Mouse (Mus musculus): ENCODE measurements around the gene Ywhae. TPM values are rescaled to one million over a fixed set of nuclear protein-coding genes. Genes with fewer than 3 reads are reported as not detected.

The Ywhae gene
- total RNA-seq, 1 experiment, result 432 TPM

DNA sequence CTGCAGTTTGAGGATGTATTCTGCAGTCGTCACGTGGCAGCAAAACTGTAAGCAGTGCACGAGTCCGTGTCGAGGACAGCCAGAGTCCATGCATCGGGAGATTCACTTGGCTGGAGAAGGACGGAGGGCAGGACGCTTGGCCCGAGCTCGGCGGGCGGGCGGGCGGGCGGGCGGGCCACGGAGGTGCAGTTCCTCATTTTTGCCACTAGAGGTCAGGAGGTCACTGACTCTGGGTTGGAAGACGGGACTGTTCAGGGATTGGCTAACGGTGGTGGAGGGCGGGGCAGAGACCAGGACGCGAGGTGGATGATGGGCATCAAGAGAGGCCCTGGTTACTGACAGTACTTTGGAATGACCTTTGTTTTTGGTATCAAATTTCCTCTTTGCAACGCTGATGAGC lies 36.5 kb downstream of the Ywhae start:
- Histone ChIP-seq H3K4me1 (ENCODE audit: control insufficient read depth in 2 of 2, insufficient read depth in 2 of 2, low read length in 2 of 2, poor library complexity in 1 of 2) (peaks cover 0 to 8% of the 10 kb centered on the region in 2 experiments; a peak in 2 of 4 replicates), H3K9ac (ENCODE audit: insufficient read depth, low read depth, low read length, poor library complexity, severe bottlenecking) (no peak overlapping the region), H3K27ac (ENCODE audit: insufficient read depth, low read depth, low read length, poor library complexity, severe bottlenecking) (no peak overlapping the region), H3K4me3 (ENCODE audit: insufficient read depth in 1 of 2, low read depth in 1 of 2, low read length in 2 of 2, poor library complexity in 1 of 2, severe bottlenecking in 1 of 2) (0 out of 4 replicates have a peak overlapping the region, but pooled peaks of 1 of the 2 experiments have one; percentile 9), H3K9me3 (ENCODE audit: control insufficient read depth, insufficient read depth, low read depth, low read length) (no peaks in the 10 kb centered on the region), H3K36me3 (ENCODE audit: control insufficient read depth, insufficient read depth, low read length, poor library complexity, severe bottlenecking) (peaks cover 6% of the 10 kb centered on the region)
- peak; percentile 70 for DNase-seq (ENCODE audit: low read depth, low spot score)
- TF ChIP-seq HCFC1 (IDR thresholded peaks at IDR 0.05; ENCODE audit: borderline replicate concordance, insufficient read depth, low read length), result no peak
- TF ChIP-seq ZNF384 (IDR thresholded peaks at IDR 0.05; ENCODE audit: low read depth, low read length), result no peak
- TF ChIP-seq ZC3H11A (IDR thresholded peaks at IDR 0.05; ENCODE audit: borderline replicate concordance, low read depth, low read length), result 0 out of 2 replicates have a peak, but pooled peaks have one; percentile 20
- TF ChIP-seq CHD2 (IDR thresholded peaks at IDR 0.05; ENCODE audit: low read depth, low read length), result 0 out of 2 replicates have a peak, but pooled peaks have one; percentile 9
- no peak for TF ChIP-seq MAFK (IDR thresholded peaks at IDR 0.05; ENCODE audit: insufficient read depth, low read depth, low read length)
- in situ Hi-C loops (cut with MboI; ENCODE audit: low sequenced_read_pairs in 2 of 2, unreplicated experiment in 2 of 2), result no loop called here

DNA sequence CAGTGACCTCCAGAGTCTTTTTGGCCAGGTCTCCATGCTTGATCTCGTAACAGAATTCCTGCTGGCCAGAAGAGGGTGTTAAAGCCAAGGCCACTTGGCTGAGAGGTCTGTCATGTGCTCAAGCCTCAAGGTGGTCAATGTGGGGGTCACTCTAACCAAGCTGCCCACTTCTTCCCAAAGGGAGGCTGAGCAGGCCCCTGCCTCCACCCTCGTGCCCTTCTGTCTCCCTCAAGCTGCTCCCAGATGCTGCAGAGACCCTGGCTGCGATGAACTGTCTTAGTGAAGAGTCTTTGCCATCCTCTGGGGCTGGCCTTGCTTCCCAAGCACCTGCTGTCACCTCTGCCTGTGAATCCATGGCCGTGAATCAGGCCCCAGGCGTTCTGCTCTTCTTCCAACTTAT lies 39.9 kb downstream of the Ywhae start:
- Histone ChIP-seq H3K9me3 (ENCODE audit: control insufficient read depth, insufficient read depth, low read depth, low read length) (no peaks in the 10 kb centered on the region), H3K4me1 (ENCODE audit: control insufficient read depth in 2 of 2, insufficient read depth in 2 of 2, low read length in 2 of 2, poor library complexity in 1 of 2) (no peaks in the 10 kb centered on the region), H3K4me3 (ENCODE audit: insufficient read depth in 1 of 2, low read depth in 1 of 2, low read length in 2 of 2, poor library complexity in 1 of 2, severe bottlenecking in 1 of 2) (no peak overlapping the region), H3K36me3 (ENCODE audit: control insufficient read depth, insufficient read depth, low read length, poor library complexity, severe bottlenecking) (no peaks in the 10 kb centered on the region), H3K9ac (ENCODE audit: insufficient read depth, low read depth, low read length, poor library complexity, severe bottlenecking) (no peak overlapping the region), H3K27ac (ENCODE audit: insufficient read depth, low read depth, low read length, poor library complexity, severe bottlenecking) (no peak overlapping the region)
- TF ChIP-seq CHD2 (IDR thresholded peaks at IDR 0.05; ENCODE audit: low read depth, low read length) (no peak), HCFC1 (IDR thresholded peaks at IDR 0.05; ENCODE audit: borderline replicate concordance, insufficient read depth, low read length) (no peak), ZC3H11A (IDR thresholded peaks at IDR 0.05; ENCODE audit: borderline replicate concordance, low read depth, low read length) (no peak), ZNF384 (IDR thresholded peaks at IDR 0.05; ENCODE audit: low read depth, low read length) (no peak), MAFK (IDR thresholded peaks at IDR 0.05; ENCODE audit: insufficient read depth, low read depth, low read length) (no peak)
- no peak for DNase-seq (ENCODE audit: low read depth, low spot score)
- in situ Hi-C loops (cut with MboI; ENCODE audit: low sequenced_read_pairs in 2 of 2, unreplicated experiment in 2 of 2), result loop anchor here in 1 of 2 experiments (10.0 kb wide), 1 partner anchor 142 kb away; no protein-coding TSS in a partner anchor

DNA sequence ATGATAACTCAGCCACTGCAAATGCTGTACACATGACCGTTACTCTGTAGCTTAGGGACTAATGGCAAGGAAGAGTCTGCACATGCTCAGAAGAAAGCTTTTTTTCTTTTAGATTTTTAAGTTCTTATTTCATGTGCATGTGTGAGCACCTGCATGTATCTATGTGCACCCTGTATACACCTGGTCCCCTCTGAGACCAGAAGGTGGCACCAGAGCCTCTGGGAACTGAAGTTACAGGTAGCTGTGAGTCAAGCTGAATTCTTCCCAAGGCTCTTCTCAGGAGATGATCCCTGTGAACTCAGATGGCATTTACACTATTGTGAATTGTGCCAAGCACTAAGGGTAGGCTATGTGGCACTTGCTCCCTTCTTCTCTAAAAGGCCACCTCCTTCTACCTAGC lies 43.2 kb downstream of the Ywhae start:
- no peaks in the 10 kb centered on the region for H3K9me3 ChIP-seq (ENCODE audit: control insufficient read depth, insufficient read depth, low read depth, low read length)
- no peak overlapping the region for H3K9ac ChIP-seq (ENCODE audit: insufficient read depth, low read depth, low read length, poor library complexity, severe bottlenecking)
- DNase-seq (ENCODE audit: low read depth, low spot score), result no peak
- H3K4me3 ChIP-seq (ENCODE audit: insufficient read depth in 1 of 2, low read depth in 1 of 2, low read length in 2 of 2, poor library complexity in 1 of 2, severe bottlenecking in 1 of 2), result no peak overlapping the region
- TF ChIP-seq ZC3H11A (IDR thresholded peaks at IDR 0.05; ENCODE audit: borderline replicate concordance, low read depth, low read length) (peak; percentile 62; the same call in 1 of the 2 replicates), MAFK (IDR thresholded peaks at IDR 0.05; ENCODE audit: insufficient read depth, low read depth, low read length) (no peak)
- no peaks in the 10 kb centered on the region for H3K36me3 ChIP-seq (ENCODE audit: control insufficient read depth, insufficient read depth, low read length, poor library complexity, severe bottlenecking)
- no peak overlapping the region for H3K27ac ChIP-seq (ENCODE audit: insufficient read depth, low read depth, low read length, poor library complexity, severe bottlenecking)
- H3K4me1 ChIP-seq (ENCODE audit: control insufficient read depth in 2 of 2, insufficient read depth in 2 of 2, low read length in 2 of 2, poor library complexity in 1 of 2), result no peaks in the 10 kb centered on the region
- in situ Hi-C loops (cut with MboI; ENCODE audit: low sequenced_read_pairs in 2 of 2, unreplicated experiment in 2 of 2), result loop anchor here in 1 of 2 experiments (10.0 kb wide), 1 partner anchor 139 kb away; no protein-coding TSS in a partner anchor

DNA sequence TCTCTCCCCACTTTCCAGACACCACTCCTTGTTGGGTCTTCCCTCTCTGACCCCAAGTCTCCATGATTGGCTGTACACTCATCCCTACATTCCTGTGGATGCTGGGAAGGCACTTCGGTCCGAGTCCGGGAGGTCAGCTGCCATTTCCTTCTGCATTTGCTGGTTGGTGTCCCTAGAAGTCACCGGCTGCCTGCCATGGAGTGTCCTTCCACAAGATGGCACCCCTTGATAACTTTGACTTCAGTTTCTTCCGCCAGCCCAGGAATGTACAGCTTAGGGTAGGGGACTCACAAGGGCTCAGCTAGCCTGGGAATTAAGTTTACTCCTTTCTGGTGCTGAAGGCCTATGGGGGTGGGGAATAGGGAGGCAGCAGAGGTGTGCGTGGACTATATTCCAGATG lies 49.2 kb downstream of the Ywhae start:
- H3K4me1 ChIP-seq (ENCODE audit: control insufficient read depth in 2 of 2, insufficient read depth in 2 of 2, low read length in 2 of 2, poor library complexity in 1 of 2), result no peaks in the 10 kb centered on the region; a peak in 1 of 4 replicates
- peak; percentile 97 for TF ChIP-seq ZC3H11A (IDR thresholded peaks at IDR 0.05; ENCODE audit: borderline replicate concordance, low read depth, low read length)
- no peak for TF ChIP-seq CHD2 (IDR thresholded peaks at IDR 0.05; ENCODE audit: low read depth, low read length)
- H3K4me3 ChIP-seq (ENCODE audit: insufficient read depth in 1 of 2, low read depth in 1 of 2, low read length in 2 of 2, poor library complexity in 1 of 2, severe bottlenecking in 1 of 2), result no peak overlapping the region
- H3K9me3 ChIP-seq (ENCODE audit: control insufficient read depth, insufficient read depth, low read depth, low read length), result no peaks in the 10 kb centered on the region
- no peak overlapping the region for H3K9ac ChIP-seq (ENCODE audit: insufficient read depth, low read depth, low read length, poor library complexity, severe bottlenecking)
- in situ Hi-C loops (cut with MboI; ENCODE audit: low sequenced_read_pairs in 2 of 2, unreplicated experiment in 2 of 2), result loop anchor here in 1 of 2 experiments (5.0 kb wide), 1 partner anchor 120 kb away; no protein-coding TSS in a partner anchor
- no peaks in the 10 kb centered on the region for H3K36me3 ChIP-seq (ENCODE audit: control insufficient read depth, insufficient read depth, low read length, poor library complexity, severe bottlenecking)
- no peak overlapping the region for H3K27ac ChIP-seq (ENCODE audit: insufficient read depth, low read depth, low read length, poor library complexity, severe bottlenecking)
- DNase-seq (ENCODE audit: low read depth, low spot score), result no peak

DNA sequence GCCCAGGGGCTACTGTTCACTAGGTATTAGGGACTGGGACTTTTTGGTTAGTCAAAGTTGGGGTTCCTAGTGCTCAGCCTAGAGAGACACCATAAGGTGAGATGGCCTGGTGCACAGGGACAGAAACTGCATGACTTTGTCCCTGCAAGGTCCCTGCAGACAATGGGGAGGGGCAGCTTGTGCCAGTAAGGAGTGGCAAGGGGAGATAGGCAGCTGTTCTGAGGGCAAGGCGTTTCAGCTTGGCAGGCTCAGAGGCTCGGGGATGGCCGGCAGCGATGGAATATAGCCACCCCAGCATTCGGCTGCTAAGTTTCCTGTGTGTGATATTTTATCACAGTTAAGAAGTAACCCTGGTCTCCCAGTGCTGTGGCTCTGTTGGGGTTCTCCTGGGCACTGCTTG lies 51.1 kb downstream of the Ywhae start:
- Histone ChIP-seq H3K9ac (ENCODE audit: insufficient read depth, low read depth, low read length, poor library complexity, severe bottlenecking) (no peak overlapping the region), H3K4me1 (ENCODE audit: control insufficient read depth in 2 of 2, insufficient read depth in 2 of 2, low read length in 2 of 2, poor library complexity in 1 of 2) (peaks cover 1 to 4% of the 10 kb centered on the region in 2 experiments; a peak in 1 of 4 replicates), H3K4me3 (ENCODE audit: insufficient read depth in 1 of 2, low read depth in 1 of 2, low read length in 2 of 2, poor library complexity in 1 of 2, severe bottlenecking in 1 of 2) (no peak overlapping the region), H3K9me3 (ENCODE audit: control insufficient read depth, insufficient read depth, low read depth, low read length) (no peaks in the 10 kb centered on the region), H3K27ac (ENCODE audit: insufficient read depth, low read depth, low read length, poor library complexity, severe bottlenecking) (no peak overlapping the region), H3K36me3 (ENCODE audit: control insufficient read depth, insufficient read depth, low read length, poor library complexity, severe bottlenecking) (no peaks in the 10 kb centered on the region)
- in situ Hi-C loops (cut with MboI; ENCODE audit: low sequenced_read_pairs in 2 of 2, unreplicated experiment in 2 of 2), result loop anchor here in 1 of 2 experiments (5.0 kb wide), 1 partner anchor 119 kb away; no protein-coding TSS in a partner anchor
- no peak for TF ChIP-seq HCFC1 (IDR thresholded peaks at IDR 0.05; ENCODE audit: borderline replicate concordance, insufficient read depth, low read length)
- TF ChIP-seq MAFK (IDR thresholded peaks at IDR 0.05; ENCODE audit: insufficient read depth, low read depth, low read length), result no peak
- no peak for TF ChIP-seq ZNF384 (IDR thresholded peaks at IDR 0.05; ENCODE audit: low read depth, low read length)
- no peak for TF ChIP-seq CHD2 (IDR thresholded peaks at IDR 0.05; ENCODE audit: low read depth, low read length)
- no peak for TF ChIP-seq ZC3H11A (IDR thresholded peaks at IDR 0.05; ENCODE audit: borderline replicate concordance, low read depth, low read length)
- no peak for DNase-seq (ENCODE audit: low read depth, low spot score)

Measured in ES-E14 (cell line).